Mouse (Mus musculus) liver, embryonic 13.5 days (tissue): ENCODE measurements around the gene Tmem25. TPM values are rescaled to one million over a fixed set of nuclear protein-coding genes. Genes with fewer than 3 reads are reported as not detected.

Experiments
- polyA plus RNA-seq: library from polyadenylated mRNA; unstranded; fragments of >200 nt; fragmentation: Nextera tagmentation; extraction: Ambion mirVana; gene quantifications from 2 replicates; pipeline ENCODE4 v1.2.1, GENCODE M21; 2015

Gene Tmem25
- polyA plus RNA-seq, 1 experiment from 2014 or later, result 1.3 TPM

Other genes with a start within 250 kb of the Tmem25 start
- gene Cxcr5, start 237.4 kb downstream of the Tmem25 start, polyA plus RNA-seq, result 0.09 TPM in 1 of 2 replicates, not detected in the other
- gene Ddx6, start 194.4 kb downstream of the Tmem25 start, polyA plus RNA-seq, result 7.2 and 8.2 TPM in 2 replicates
- not detected in 2 replicates for gene Treh, start 126.1 kb downstream of the Tmem25 start, polyA plus RNA-seq
- 2.1 and 3.2 TPM in 2 replicates for gene Phldb1, start 64.1 kb downstream of the Tmem25 start, polyA plus RNA-seq
- gene Arcn1, start 31.5 kb downstream of the Tmem25 start, polyA plus RNA-seq, result 87.3 and 113 TPM in 2 replicates
- 21.7 and 22.4 TPM in 2 replicates for gene Ift46, start 31.4 kb downstream of the Tmem25 start, polyA plus RNA-seq
- gene Ttc36, start 3.8 kb upstream of the Tmem25 start, polyA plus RNA-seq, result 31.8 and 33.9 TPM in 2 replicates
- 3.8 and 4.0 TPM in 2 replicates for gene Kmt2a, start 82.0 kb upstream of the Tmem25 start, polyA plus RNA-seq
- gene Atp5l, start 121.4 kb upstream of the Tmem25 start, polyA plus RNA-seq, result 546 and 569 TPM in 2 replicates
- 10.5 and 13.2 TPM in 2 replicates for gene Ube4a, start 166.3 kb upstream of the Tmem25 start, polyA plus RNA-seq
- gene Cd3g, start 181.1 kb upstream of the Tmem25 start, polyA plus RNA-seq, result 0.18 and 0.27 TPM in 2 replicates
- not detected in 2 replicates for gene Cd3d, start 182.5 kb upstream of the Tmem25 start, polyA plus RNA-seq
- gene Cd3e, start 210.3 kb upstream of the Tmem25 start, polyA plus RNA-seq, result not detected in 2 replicates
- gene Mpzl2, start 240.5 kb upstream of the Tmem25 start, polyA plus RNA-seq, result 3.6 and 6.1 TPM in 2 replicates